Mouse (Mus musculus) G1E (cell line): ENCODE data around the gene Hpca. TPM values are rescaled to one million over a fixed set of nuclear protein-coding genes. Genes with fewer than 3 reads are reported as not detected.

Experiments
- ATAC-seq: 2 replicates; pipeline ENCODE4 v1.8.0; 2016; ENCODE audit warnings: mild to moderate bottlenecking; ENCODE audit not compliant: insufficient number of reproducible peaks, poor library complexity, low FRiP score, severe bottlenecking; ENCODE audit errors: extremely low read depth
- DNase-seq: peaks from one replicate; pipeline ENCODE4 v3.0.0; 2012; ENCODE audit warnings: low spot score
- H3K27me3 ChIP-seq: 2 replicates; pipeline ENCODE4 v1.6.1; 2012; ENCODE audit warnings: mild to moderate bottlenecking, low read length, inconsistent platforms; ENCODE audit not compliant: insufficient read depth
- H3K36me3 ChIP-seq: replicated peaks from 2 replicates; pipeline ENCODE3; 2012; ENCODE audit warnings: mild to moderate bottlenecking, inconsistent platforms
- H3K4me1 ChIP-seq: 2 replicates; pipeline ENCODE4 v1.6.1; 2012; ENCODE audit warnings: low read depth, low read length, inconsistent platforms, mixed read lengths; ENCODE audit not compliant: insufficient read depth
- H3K4me3 ChIP-seq: 2 replicates; pipeline ENCODE4 v1.5.1; 2012; ENCODE audit warnings: low read depth, mild to moderate bottlenecking, inconsistent platforms, low read length, moderate library complexity, mixed read lengths
- H3K9me3 ChIP-seq: replicated peaks from 2 replicates; pipeline ENCODE4 v1.6.1; 2012; ENCODE audit warnings: inconsistent platforms
- CTCF ChIP-seq: IDR thresholded peaks from 2 replicates; pipeline ENCODE4 v1.5.1; 2012; ENCODE audit warnings: low read depth, low read length, inconsistent platforms, mixed read lengths
- GATA1 ChIP-seq: IDR thresholded peaks from 2 replicates; pipeline ENCODE4 v1.6.1; 2012; ENCODE audit warnings: borderline replicate concordance, low read length, inconsistent platforms, mixed read lengths
- GATA2 ChIP-seq: IDR thresholded peaks from 2 replicates; pipeline ENCODE4 v1.6.1; 2012; ENCODE audit warnings: low read depth, low read length, inconsistent platforms, borderline replicate concordance
- POLR2AphosphoS5 ChIP-seq: IDR thresholded peaks from 2 replicates; pipeline ENCODE4 v1.6.1; 2012; ENCODE audit warnings: low read depth, low read length, inconsistent platforms; ENCODE audit not compliant: insufficient replicate concordance
- TAL1 ChIP-seq: conservative IDR thresholded peaks from 2 replicates; pipeline ENCODE4 v1.6.1; 2012; ENCODE audit warnings: low read depth, low read length, inconsistent platforms, mixed read lengths
- polyA plus RNA-seq: library from polyadenylated mRNA; stranded (reverse); fragments of >175 nt; gene quantifications from 2 replicates; pipeline ENCODE4 v1.2.3, GENCODE M21; 2012
- total RNA-seq, 2 experiments: library from RNA; stranded (forward) in 1 of 2; stranded (reverse) in 1 of 2; fragments of 200-1000 nt in 1 of 2; fragments of >200 nt in 1 of 2; fragmentation: Nextera tagmentation in 1 of 2; gene quantifications; 2 replicates each; pipeline ENCODE4 v1.2.3; 2014 to 2017

The Hpca gene
- total and polyA plus RNA-seq, 3 experiments: not detected

- H3K27me3 ChIP-seq: no peaks in the 10 kb centered on the region
- ATAC-seq (peak; percentile 40), DNase-seq (no peak)
- no peak overlapping the region for H3K4me3 ChIP-seq
- H3K9me3 ChIP-seq: no peaks in the 10 kb centered on the region
- TF ChIP-seq GATA2 (no peak), GATA1 (no peak), CTCF (no peak), POLR2AphosphoS5 (no peak), TAL1 (no peak)
- peaks cover 25% of the 10 kb centered on the region for H3K4me1 ChIP-seq
- peaks cover 9% of the 10 kb centered on the region for H3K36me3 ChIP-seq
Observed at GRCm38 (mm10) chr4:129067638-129068415, 54.0 kb downstream of the Hpca start.

DNA sequence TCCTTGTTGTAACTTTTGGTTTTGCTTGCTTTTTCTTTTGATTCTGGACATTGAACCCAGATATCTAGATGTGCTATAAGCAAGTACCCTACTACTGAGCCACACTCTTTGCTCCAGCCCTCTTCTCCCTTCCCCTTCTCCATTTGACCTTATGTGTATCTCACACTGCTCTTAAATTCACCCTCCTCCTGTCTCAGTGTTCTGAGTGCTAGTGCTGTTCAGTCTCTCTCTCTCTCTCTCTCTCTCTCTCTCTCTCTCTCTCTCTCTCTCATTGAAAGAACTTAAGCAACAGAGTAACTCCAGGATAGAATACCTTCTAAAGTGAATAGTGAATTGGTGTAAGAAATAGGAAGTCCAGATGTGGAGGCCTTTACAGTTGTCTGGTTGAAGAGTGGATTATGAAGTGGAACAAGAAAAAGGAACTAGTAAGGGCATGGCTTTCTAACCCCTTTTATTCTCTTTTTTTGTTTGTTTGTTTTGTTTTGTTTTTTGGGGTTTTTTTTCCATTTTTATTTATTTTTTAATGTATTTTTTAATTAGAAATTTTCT lies 56.1 kb downstream of the Hpca start:
- ATAC-seq: no peak
- no peak for DNase-seq

GRCm38 (mm10) chr4:129062281-129063075 lies 59.4 kb downstream of the Hpca start:
- DNase-seq (no peak), ATAC-seq (no peak)
- H3K4me1 ChIP-seq: peaks cover 50% of the 10 kb centered on the region
- peaks cover 6% of the 10 kb centered on the region for H3K36me3 ChIP-seq
- no peak for TF ChIP-seq TAL1
- TF ChIP-seq GATA1: no peak
- no peak for TF ChIP-seq CTCF
- TF ChIP-seq GATA2: no peak
- no peak for TF ChIP-seq POLR2AphosphoS5
- H3K9me3 ChIP-seq: no peaks in the 10 kb centered on the region
- H3K4me3 ChIP-seq: no peak overlapping the region
- no peaks in the 10 kb centered on the region for H3K27me3 ChIP-seq

More for the DNA sequence above, 56.1 kb downstream of the Hpca start:
- Histone ChIP-seq H3K27me3 (no peaks in the 10 kb centered on the region), H3K4me1 (peaks cover 40% of the 10 kb centered on the region), H3K4me3 (no peak overlapping the region), H3K9me3 (no peaks in the 10 kb centered on the region), H3K36me3 (peaks cover 7% of the 10 kb centered on the region)
- TF ChIP-seq GATA2: no peak
- TF ChIP-seq TAL1: no peak
- TF ChIP-seq POLR2AphosphoS5: no peak
- no peak for TF ChIP-seq GATA1
- no peak for TF ChIP-seq CTCF

Other genes starting within 250 kb of the Hpca start
- not detected in 2 replicates for gene Trim62, start 238.5 kb downstream of the Hpca start, total RNA-seq (2014; fragmentation: Nextera tagmentation)
- 0.12 and 0.16 TPM in 2 replicates for gene Trim62, start 238.5 kb downstream of the Hpca start, total RNA-seq (2017)
- gene Trim62, start 238.5 kb downstream of the Hpca start, polyA plus RNA-seq: not detected in 2 replicates
- gene Azin2, start 159.6 kb downstream of the Hpca start, total RNA-seq (2014; fragmentation: Nextera tagmentation): not detected in 2 replicates
- not detected in 2 replicates for gene Azin2, start 159.6 kb downstream of the Hpca start, total RNA-seq (2017)
- not detected in 2 replicates for gene Azin2, start 159.6 kb downstream of the Hpca start, polyA plus RNA-seq
- gene Ak2, start 130.1 kb downstream of the Hpca start, total RNA-seq (2014; fragmentation: Nextera tagmentation): 103 TPM in 2 replicates
- 209 and 214 TPM in 2 replicates for gene Ak2, start 130.1 kb downstream of the Hpca start, total RNA-seq (2017)
- gene Ak2, start 130.1 kb downstream of the Hpca start, polyA plus RNA-seq: 166 and 196 TPM in 2 replicates
- 10.8 and 14.2 TPM in 2 replicates for gene Rnf19b, start 63.8 kb downstream of the Hpca start, total RNA-seq (2014; fragmentation: Nextera tagmentation)
- gene Rnf19b, start 63.8 kb downstream of the Hpca start, total RNA-seq (2017): 76.9 and 87.2 TPM in 2 replicates
- gene Rnf19b, start 63.8 kb downstream of the Hpca start, polyA plus RNA-seq: 42.8 and 48.1 TPM in 2 replicates
- gene Tmem54, start 16.5 kb downstream of the Hpca start, total RNA-seq (2014; fragmentation: Nextera tagmentation): not detected in 2 replicates
- gene Tmem54, start 16.5 kb downstream of the Hpca start, total RNA-seq (2017): not detected in 2 replicates
- gene Tmem54, start 16.5 kb downstream of the Hpca start, polyA plus RNA-seq: not detected in 2 replicates
- 25.0 and 31.2 TPM in 2 replicates for gene Fndc5, start 15.0 kb upstream of the Hpca start, total RNA-seq (2014; fragmentation: Nextera tagmentation)
- gene Fndc5, start 15.0 kb upstream of the Hpca start, total RNA-seq (2017): 6.5 and 7.2 TPM in 2 replicates
- 6.7 and 9.4 TPM in 2 replicates for gene Fndc5, start 15.0 kb upstream of the Hpca start, polyA plus RNA-seq
- 124 and 145 TPM in 2 replicates for gene S100pbp, start 67.7 kb upstream of the Hpca start, total RNA-seq (2014; fragmentation: Nextera tagmentation)
- 47.9 and 57.6 TPM in 2 replicates for gene S100pbp, start 67.7 kb upstream of the Hpca start, total RNA-seq (2017)
- 3.4 and 4.5 TPM in 2 replicates for gene S100pbp, start 67.7 kb upstream of the Hpca start, polyA plus RNA-seq
- gene Yars, start 67.7 kb upstream of the Hpca start, total RNA-seq (2014; fragmentation: Nextera tagmentation): 106 and 115 TPM in 2 replicates
- gene Yars, start 67.7 kb upstream of the Hpca start, total RNA-seq (2017): 74.5 and 79.1 TPM in 2 replicates
- gene Yars, start 67.7 kb upstream of the Hpca start, polyA plus RNA-seq: 65.8 and 74.8 TPM in 2 replicates
- 67.9 and 76.6 TPM in 2 replicates for gene C77080, start 139.4 kb upstream of the Hpca start, total RNA-seq (2014; fragmentation: Nextera tagmentation)
- gene C77080, start 139.4 kb upstream of the Hpca start, total RNA-seq (2017): 22.0 and 23.6 TPM in 2 replicates
- gene C77080, start 139.4 kb upstream of the Hpca start, polyA plus RNA-seq: 182 and 196 TPM in 2 replicates
- 17.2 and 18.7 TPM in 2 replicates for gene Sync, start 165.6 kb upstream of the Hpca start, total RNA-seq (2014; fragmentation: Nextera tagmentation)
- 2.1 TPM in 2 replicates for gene Sync, start 165.6 kb upstream of the Hpca start, total RNA-seq (2017)
- 6.1 and 6.9 TPM in 2 replicates for gene Sync, start 165.6 kb upstream of the Hpca start, polyA plus RNA-seq
- gene Rbbp4, start 213.3 kb upstream of the Hpca start, total RNA-seq (2014; fragmentation: Nextera tagmentation): 223 and 238 TPM in 2 replicates
- gene Rbbp4, start 213.3 kb upstream of the Hpca start, total RNA-seq (2017): 120 and 127 TPM in 2 replicates
- 64.7 and 74.1 TPM in 2 replicates for gene Rbbp4, start 213.3 kb upstream of the Hpca start, polyA plus RNA-seq
- gene Zbtb8os, start 213.7 kb upstream of the Hpca start, total RNA-seq (2014; fragmentation: Nextera tagmentation): 12.0 and 15.3 TPM in 2 replicates
- 57.2 and 77.1 TPM in 2 replicates for gene Zbtb8os, start 213.7 kb upstream of the Hpca start, total RNA-seq (2017)
- 2.3 and 2.8 TPM in 2 replicates for gene Zbtb8os, start 213.7 kb upstream of the Hpca start, polyA plus RNA-seq